Mouse (Mus musculus) layer of hippocampus, adult 11-12 months (tissue): ENCODE measurements around the gene Lenep.
"Not testable (repeated sequence)": the region's sequence is repeated elsewhere in the genome, so short reads cannot be mapped to it uniquely, and the experiment has no call there.

Experiments
- DNase-seq: peaks from one replicate; pipeline ENCODE4 v3.0.0; 2022; ENCODE audit warnings: low spot score

The Lenep gene

GRCm38 (mm10) chr3:89402693-89403092 lies at the start of gene Lenep:
Gene Lenep (minus strand): TSS chr3:89402793.
- DNase-seq: no peak

- DNase-seq: no peak
These were observed 49.3 kb upstream of the Lenep start for GRCm38 (mm10) chr3:89451916-89452315.

- peak; percentile 83 for DNase-seq
These were observed 46.9 kb upstream of the Lenep start for GRCm38 (mm10) chr3:89449541-89449940.

GRCm38 (mm10) chr3:89448720-89449537 lies 46.3 kb upstream of the Lenep start:
- DNase-seq: no peak

- DNase-seq: no peak
These were observed 38.1 kb upstream of the Lenep start for GRCm38 (mm10) chr3:89440691-89441090.

- DNase-seq: no peak
These were observed 34.7 kb upstream of the Lenep start for GRCm38 (mm10) chr3:89437269-89437668.

GRCm38 (mm10) chr3:89436176-89437113 lies 33.9 kb upstream of the Lenep start, which contains the start of gene Pbxip1:
Gene Pbxip1 (plus strand): TSS chr3:89436706.
- peak; percentile 55 for DNase-seq

- no peak for DNase-seq
These were observed 32.4 kb upstream of the Lenep start for GRCm38 (mm10) chr3:89435041-89435440.

- no peak for DNase-seq
These were observed 31.9 kb upstream of the Lenep start for GRCm38 (mm10) chr3:89434532-89434931.

GRCm38 (mm10) chr3:89432606-89433005 lies 30.0 kb upstream of the Lenep start:
- no peak for DNase-seq

- peak; percentile 94 for DNase-seq
These were observed 27.9 kb upstream of the Lenep start, which contains the start of gene Pygo2 for GRCm38 (mm10) chr3:89430171-89431159. Gene Pygo2 (plus strand): TSS chr3:89430214.

- DNase-seq: not testable (repeated sequence)
These were observed 26.4 kb upstream of the Lenep start for GRCm38 (mm10) chr3:89429021-89429420.

- DNase-seq: no peak
These were observed 23.3 kb upstream of the Lenep start for GRCm38 (mm10) chr3:89425876-89426275.

GRCm38 (mm10) chr3:89425141-89425525 lies 22.5 kb upstream of the Lenep start:
- DNase-seq: no peak

- DNase-seq: no peak
These were observed 22.0 kb upstream of the Lenep start for GRCm38 (mm10) chr3:89424416-89425140.

- DNase-seq: no peak
These were observed 20.1 kb upstream of the Lenep start for GRCm38 (mm10) chr3:89422556-89423205.

GRCm38 (mm10) chr3:89421810-89422473 lies 19.3 kb upstream of the Lenep start:
- DNase-seq: no peak

- peak; percentile 76 for DNase-seq
These were observed 18.6 kb upstream of the Lenep start for GRCm38 (mm10) chr3:89421002-89421774.

- DNase-seq: no peak
These were observed 17.8 kb upstream of the Lenep start for GRCm38 (mm10) chr3:89420421-89420820.
